Mouse (Mus musculus): ENCODE measurements at regions not wholly inside any gene's neighbourhood (a gene's known extent, or its start where the extent isn't known, plus 50 kb on each side); places are given as distances from the start of the nearest gene placed in this dataset.
"Not testable (repeated sequence)": the region's sequence is repeated elsewhere in the genome, so short reads cannot be mapped to it uniquely, and the experiment has no call there.

DNA sequence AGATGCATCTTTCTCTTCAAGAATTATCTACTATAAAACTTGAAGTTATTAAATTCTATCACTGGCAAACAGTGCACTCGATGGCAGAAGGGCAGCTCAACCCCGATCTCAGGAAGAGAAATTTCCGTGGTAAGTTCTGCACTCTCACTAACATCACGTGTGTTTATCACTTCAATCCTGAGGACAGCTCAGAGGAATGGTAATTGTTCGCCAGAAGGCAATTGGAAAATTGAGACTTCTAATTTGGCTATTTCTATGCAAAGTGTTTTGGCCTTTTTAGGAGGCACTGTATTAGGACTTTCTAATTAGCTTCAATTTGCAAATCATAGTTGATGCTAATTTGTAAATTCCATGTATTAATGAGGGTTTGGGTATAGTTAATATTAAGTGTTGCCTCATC lies 977.3 kb downstream of the Defb40 start:
- no peak for DNase-seq

DNA sequence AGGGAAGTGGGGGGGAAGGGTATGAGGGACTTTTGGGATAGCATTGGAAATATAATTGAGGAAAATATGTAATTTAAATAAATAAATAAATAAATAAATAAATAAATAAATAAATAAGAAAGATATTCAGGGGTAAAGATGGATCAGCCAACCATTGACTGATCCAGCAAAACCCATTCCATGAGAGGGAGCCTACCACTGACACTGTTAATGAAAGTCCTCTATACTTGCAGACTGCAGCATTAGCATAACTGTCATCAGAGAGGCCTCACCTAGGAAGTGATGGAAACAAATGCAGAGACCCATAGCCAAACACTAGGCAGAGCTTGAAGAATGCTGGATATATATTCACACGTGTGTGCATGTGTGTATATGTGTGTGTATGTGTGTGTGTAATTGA lies 993.3 kb downstream of the Defb40 start:
- DNase-seq = no peak

DNA sequence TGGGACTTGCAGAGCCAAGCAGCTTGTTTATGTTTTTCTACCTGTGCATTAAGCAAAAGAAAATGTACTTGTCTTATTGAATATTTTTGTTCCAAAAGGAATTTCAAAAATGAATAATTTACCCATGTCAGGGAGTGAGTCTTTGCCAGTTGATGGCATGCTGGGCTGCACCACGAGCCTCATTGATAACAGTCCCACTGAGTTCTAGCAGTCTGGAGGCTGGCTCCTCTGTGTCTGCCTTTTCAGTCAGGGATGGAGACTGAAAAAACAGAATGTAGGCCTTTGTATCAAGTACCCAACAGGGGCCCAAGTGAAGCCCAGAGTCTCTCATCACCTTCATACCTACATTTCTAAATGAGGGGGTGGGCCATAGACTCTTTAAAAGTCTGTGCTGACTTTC lies 1029.2 kb downstream of the Defb40 start:
- DNase-seq = no peak

DNA sequence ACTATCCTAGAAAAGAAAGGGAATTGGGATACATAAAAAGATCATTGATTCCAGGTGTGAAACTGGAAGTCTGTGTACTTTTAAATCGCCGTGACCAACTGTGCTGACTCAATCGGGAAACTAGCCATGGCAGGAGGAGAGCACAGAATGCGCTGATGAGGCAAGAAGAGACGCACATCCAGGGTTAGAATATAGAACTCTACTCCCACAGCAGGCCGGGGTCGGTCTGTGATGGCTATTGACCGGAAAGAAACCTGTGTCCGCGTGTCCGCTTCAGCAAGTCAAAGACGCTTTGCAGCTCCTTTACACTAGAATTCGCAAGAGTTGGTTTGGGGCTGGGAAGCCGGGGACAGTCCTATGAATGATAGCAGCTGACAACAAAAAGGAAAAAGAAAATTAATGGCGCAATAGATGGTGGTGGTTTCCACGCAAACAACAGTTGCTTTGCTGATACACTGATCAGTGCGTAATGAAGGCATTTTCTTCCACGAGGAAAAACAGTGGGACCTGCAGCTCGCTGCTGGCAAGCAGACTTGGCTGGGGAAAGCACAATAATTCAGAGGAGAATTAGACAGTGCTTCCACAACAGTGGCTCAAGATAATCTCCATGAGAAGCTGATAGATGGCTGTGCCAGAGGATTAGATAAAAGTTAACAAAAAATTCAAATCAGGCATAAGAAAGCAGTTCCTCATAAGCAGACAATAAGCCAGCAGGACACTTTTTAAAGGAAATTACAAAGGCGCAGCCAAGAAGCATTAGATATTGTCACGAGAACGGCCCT lies 1029.8 kb downstream of the Defb40 start:
- peak; percentile 8 to 28 for DNase-seq

DNA sequence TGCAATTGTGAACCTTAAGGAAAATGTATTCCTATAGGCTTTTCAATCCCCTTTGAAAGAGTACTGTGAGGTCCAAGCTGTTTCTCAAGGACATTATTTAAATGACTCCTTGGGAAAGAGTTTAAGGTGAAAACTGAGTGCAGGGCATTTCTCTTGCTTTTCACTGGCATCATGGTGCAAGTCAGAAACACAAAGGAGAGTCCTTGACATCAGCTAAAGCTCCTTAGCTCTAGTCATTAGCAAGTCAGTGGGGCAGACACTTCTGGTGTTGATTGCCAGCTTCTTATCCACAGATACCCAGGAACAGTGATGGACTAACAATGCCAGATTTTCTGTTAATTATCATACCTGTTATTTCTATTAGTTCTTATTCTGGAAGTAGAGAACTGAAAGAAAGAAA lies 1043.4 kb downstream of the Defb40 start:
- no peak for DNase-seq

DNA sequence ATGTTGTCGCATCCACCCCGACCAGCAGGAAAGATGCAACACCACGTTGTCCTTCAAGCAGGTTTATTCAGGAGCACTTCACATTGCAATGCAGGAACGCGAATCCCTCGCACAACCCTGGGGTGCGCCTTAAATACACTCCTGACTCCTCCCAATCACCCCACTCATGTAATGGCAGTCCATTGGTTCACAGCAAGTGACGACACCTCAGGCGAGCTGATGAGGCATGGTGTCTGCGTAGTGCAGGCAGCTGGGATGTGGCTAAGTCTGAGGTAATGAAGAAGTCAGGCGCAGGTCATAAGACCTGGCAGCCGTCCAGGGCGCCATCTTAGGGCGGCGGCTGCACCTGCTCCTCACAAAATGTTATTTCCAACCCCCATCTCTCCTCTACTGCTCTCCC lies 1068.7 kb downstream of the Defb40 start:
- DNase-seq = peak in 1 of 2 experiments; percentile 1

DNA sequence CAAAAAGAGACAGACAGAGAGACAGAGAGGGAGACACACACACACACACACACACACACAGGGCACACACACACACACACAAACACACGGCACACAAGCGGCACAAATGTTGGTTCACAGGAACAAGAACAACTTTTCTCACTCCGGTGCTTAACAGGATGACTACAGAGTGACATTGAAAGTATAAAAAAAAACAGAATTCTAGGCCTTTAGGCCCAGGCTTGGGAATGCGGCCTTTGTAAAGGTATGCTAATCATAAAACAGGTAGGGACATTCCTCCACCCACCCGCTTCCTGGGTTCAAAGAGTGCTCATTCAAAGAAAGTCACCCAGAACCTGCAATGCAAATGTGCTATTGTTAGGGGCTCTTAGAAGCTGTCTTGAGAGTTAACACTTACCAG lies 1089.5 kb downstream of the Defb40 start:
- DNase-seq = not testable (repeated sequence)

DNA sequence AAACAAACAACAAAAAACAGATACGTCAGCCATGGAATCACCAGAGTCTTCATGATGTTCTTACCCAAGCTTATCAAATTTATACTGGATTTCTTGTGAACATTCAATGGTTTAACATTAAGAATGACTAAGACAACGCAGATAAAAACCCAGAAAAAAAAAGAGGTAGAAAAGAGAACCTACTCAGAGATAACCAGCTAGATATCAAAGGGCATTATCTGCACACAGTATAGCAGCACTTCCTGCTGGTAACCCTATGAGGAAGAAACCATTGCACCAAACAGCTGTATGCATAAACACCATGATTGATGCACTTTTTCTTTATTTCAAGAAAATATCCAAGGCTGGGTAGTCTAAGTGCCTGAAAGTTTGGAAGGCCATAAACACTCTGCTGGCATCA lies 1114.7 kb downstream of the Defb40 start:
- DNase-seq = no peak

Data from cerebellum, postnatal 14 days (tissue).